Mouse (Mus musculus) neural tube, embryonic 12.5 days (tissue): ENCODE measurements at regions not wholly inside any gene's neighbourhood (a gene's known extent, or its start where the extent isn't known, plus 50 kb on each side); places are given as distances from the start of the nearest gene placed in this dataset.

ENCODE experiments used
- ATAC-seq: fragments of 200-750 bp; cut with Nextera tagmentation; 2 replicates; pipeline ENCODE4 v1.8.0; 2017; ENCODE audit warnings: low read depth, mild to moderate bottlenecking, moderate TSS enrichment, moderate library complexity; ENCODE audit not compliant: low FRiP score
- H3K27ac ChIP-seq: fragments of 300-500 bp; sonication (generic); 2 replicates; pipeline ENCODE4 v1.5.1; 2016
- H3K27me3 ChIP-seq: fragments of 300-500 bp; sonication (generic); replicated peaks from 2 replicates; pipeline ENCODE4 v1.6.1; 2016; ENCODE audit warnings: mild to moderate bottlenecking
- H3K36me3 ChIP-seq: fragments of 300-500 bp; sonication (generic); 2 replicates; pipeline ENCODE4 v1.6.1; 2016; ENCODE audit warnings: mild to moderate bottlenecking
- H3K4me1 ChIP-seq: fragments of 300-500 bp; sonication (generic); 2 replicates; pipeline ENCODE4 v1.6.1; 2016
- H3K4me2 ChIP-seq: fragments of 300-500 bp; sonication (generic); replicated peaks from 2 replicates; pipeline ENCODE4 v1.6.1; 2016; ENCODE audit warnings: mild to moderate bottlenecking
- H3K4me3 ChIP-seq: fragments of 300-500 bp; sonication (generic); 2 replicates; pipeline ENCODE4 v1.5.1; 2016
- H3K9ac ChIP-seq: fragments of 300-500 bp; sonication (generic); 2 replicates; pipeline ENCODE4 v1.6.1; 2016; ENCODE audit warnings: mild to moderate bottlenecking
- H3K9me3 ChIP-seq: fragments of 300-500 bp; sonication (generic); 2 replicates; pipeline ENCODE4 v1.6.1; 2016; ENCODE audit warnings: mild to moderate bottlenecking
- WGBS: fragments of 180-500 bp; shearing (Covaris S2); methylation state at CpG from one replicate; pipeline ENCODE4 v1.1.7; 2016; 5-methylcytosine and 5-hydroxymethylcytosine counted together

DNA sequence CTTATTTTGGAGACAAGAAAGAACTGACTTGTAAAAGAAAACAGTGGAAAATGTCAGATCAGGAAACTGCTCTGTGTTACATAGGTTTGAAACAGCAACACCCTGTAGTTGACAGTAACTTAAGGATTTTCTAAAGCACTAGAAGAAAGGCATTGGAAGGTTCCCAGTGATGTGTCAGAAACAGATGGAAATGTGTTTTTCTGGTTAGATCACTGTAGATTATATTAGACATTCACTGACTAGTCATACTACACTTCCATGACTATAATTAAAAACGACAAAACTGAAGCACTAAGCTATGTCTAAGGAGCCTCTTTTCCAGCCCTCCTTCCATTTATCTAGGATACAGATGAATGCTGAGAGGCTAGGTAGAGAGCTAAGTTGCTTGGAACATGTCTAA is 59.1 kb upstream of the Apob start:
- H3K27ac ChIP-seq, result no peak overlapping the region
- no peaks in the 10 kb centered on the region for H3K9me3 ChIP-seq
- 72% methylated on average over 1 of the region's 1 CpGs for WGBS
- no peaks in the 10 kb centered on the region for H3K4me1 ChIP-seq
- H3K27me3 ChIP-seq, result no peaks in the 10 kb centered on the region
- no peak for ATAC-seq
- no peak overlapping the region for H3K4me2 ChIP-seq
- H3K36me3 ChIP-seq, result no peaks in the 10 kb centered on the region
- no peak overlapping the region for H3K4me3 ChIP-seq
- no peak overlapping the region for H3K9ac ChIP-seq

DNA sequence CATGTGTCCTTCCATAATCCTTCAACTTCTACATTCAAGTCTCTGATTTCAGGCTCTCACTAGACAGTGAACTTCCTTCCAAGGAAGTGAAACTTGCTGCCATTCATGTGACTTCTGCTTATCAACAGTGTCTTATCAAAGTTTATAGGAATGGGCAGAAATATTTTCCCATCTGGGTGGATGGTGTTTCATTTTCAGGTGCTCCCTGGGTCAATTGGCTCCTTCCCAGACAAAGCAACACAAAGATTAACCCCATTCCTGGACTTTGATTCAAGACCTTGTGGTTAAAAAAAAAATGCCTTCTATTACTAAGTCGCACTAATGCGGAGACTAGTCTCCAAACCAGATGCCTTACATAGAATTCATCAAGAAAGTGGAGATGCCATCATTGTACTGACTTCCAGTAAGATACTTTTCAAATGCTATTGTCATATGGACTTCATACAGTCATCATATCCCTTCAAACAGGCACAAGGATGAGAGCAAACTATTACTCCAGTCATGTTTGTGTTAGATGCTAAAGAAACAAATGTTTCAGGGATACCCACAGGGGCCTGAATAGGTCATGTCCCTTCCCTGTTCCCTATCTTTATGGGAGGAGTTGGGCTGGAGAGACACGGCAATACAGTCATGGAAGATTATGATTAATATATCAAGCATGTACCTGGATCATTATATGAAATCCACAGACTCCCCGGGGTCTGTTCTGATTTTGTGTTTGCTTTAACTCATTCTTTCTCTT is 58.3 kb upstream of the Apob start:
- no peaks in the 10 kb centered on the region for H3K36me3 ChIP-seq
- no peak overlapping the region for H3K4me3 ChIP-seq
- no peaks in the 10 kb centered on the region for H3K9me3 ChIP-seq
- H3K9ac ChIP-seq, result no peak overlapping the region
- WGBS, result 90% methylated on average over 4 of the region's 4 CpGs
- no peak overlapping the region for H3K4me2 ChIP-seq
- H3K27me3 ChIP-seq, result no peaks in the 10 kb centered on the region
- no peak overlapping the region for H3K27ac ChIP-seq
- no peaks in the 10 kb centered on the region for H3K4me1 ChIP-seq
- no peak for ATAC-seq

DNA sequence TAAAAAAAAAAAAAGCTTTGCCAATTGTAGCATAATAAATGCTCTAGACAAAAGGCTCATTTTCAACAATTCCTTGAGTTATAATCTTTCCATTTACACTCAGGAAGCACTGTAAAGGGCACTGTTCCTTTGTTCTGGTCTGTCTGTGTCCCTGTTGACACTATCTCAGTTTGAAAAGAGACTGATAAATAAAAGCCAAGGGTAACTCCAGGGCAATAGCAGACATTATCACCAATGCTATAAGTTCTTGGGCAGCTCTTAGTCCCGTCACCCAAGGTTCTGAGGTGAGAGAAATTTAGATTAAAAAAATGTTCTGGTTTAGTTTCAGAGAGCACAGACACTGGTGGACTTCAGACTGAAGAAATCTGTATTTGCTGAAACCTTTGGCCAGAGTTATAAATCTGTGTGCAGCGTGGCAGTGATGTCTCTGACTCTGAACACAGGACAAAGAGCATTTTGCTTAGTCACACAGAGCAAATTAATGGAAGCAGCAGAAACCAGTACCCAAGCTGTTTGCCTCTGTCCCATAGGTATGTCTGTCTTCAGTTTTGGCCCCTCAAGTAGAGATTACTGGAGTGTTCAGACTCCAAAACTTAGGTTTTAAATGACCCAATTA is 57.6 kb upstream of the Apob start:
- no peak overlapping the region for H3K9ac ChIP-seq
- no peaks in the 10 kb centered on the region for H3K4me1 ChIP-seq
- 71% methylated on average over 2 of the region's 2 CpGs for WGBS
- H3K4me3 ChIP-seq, result no peak overlapping the region
- H3K9me3 ChIP-seq, result no peaks in the 10 kb centered on the region
- H3K36me3 ChIP-seq, result no peaks in the 10 kb centered on the region
- no peak overlapping the region for H3K4me2 ChIP-seq
- no peaks in the 10 kb centered on the region for H3K27me3 ChIP-seq
- H3K27ac ChIP-seq, result no peak overlapping the region
- ATAC-seq, result no peak

DNA sequence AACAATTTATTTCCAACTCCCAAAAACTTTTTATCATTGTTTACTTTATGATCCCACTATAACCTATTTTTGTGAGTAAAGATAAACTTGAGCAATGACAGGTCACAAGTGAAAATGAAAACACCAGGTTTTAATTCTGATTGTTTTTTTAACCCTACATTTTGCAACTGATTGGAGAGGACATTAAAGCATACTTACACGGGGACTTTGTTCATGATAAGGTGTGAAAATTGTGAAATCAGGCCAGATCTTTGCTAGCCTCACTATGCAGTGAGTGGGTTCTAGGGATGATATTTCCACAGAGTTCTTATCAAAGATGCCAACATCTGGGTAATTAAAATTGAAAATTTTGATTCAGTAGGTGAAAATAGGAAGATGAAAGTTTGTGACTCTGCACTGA is 56.6 kb upstream of the Apob start:
- H3K27ac ChIP-seq, result no peak overlapping the region
- H3K4me3 ChIP-seq, result no peak overlapping the region
- no peak for ATAC-seq
- no peak overlapping the region for H3K4me2 ChIP-seq
- no peaks in the 10 kb centered on the region for H3K36me3 ChIP-seq
- H3K27me3 ChIP-seq, result no peaks in the 10 kb centered on the region
- no peak overlapping the region for H3K9ac ChIP-seq
- no peaks in the 10 kb centered on the region for H3K9me3 ChIP-seq
- 72% methylated on average over 1 of the region's 1 CpGs for WGBS
- H3K4me1 ChIP-seq, result no peaks in the 10 kb centered on the region
